Mouse (Mus musculus) liver, postnatal 0 days (tissue): ENCODE data around the gene Pcdh9.

Experiments used
- CTCF ChIP-seq: sonication (generic); IDR thresholded peaks from 2 replicates; pipeline ENCODE4 v1.5.1; 2016; ENCODE audit warnings: antibody characterized with exemption, low read depth
- EP300 ChIP-seq: IDR thresholded peaks from 2 replicates; pipeline ENCODE4 v1.6.1; 2016; ENCODE audit warnings: antibody characterized with exemption, low read depth, mild to moderate bottlenecking

DNA sequence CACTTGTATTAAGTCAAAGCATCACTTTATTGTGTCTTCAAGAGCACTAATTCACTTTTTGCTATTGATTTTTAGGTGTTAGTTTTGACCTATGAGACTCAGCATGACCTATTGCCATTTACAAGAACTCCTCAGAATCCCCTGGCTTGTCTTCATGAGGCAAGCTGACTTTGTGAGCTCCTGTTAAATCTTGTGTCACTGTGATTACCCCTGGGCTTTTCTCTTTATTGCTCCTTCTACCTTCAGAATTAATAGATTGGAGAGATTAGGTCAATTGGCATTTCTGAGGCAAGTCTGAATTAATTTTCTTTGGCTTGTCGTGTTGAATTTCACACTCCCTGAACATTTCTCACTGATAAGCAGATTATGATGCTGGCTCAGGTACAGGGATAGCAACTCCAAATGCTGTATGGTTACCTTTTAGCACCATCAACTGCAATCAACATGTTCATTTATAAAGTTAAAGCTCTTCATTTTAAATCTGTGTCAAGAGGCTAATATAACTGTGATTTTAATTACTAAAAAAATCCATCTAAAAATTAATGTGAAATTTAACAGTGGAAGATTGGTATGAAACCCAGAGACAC is 44.3 kb downstream of the Pcdh9 start:
- TF ChIP-seq CTCF, result no peak
- no peak for TF ChIP-seq EP300
